Mouse (Mus musculus) yolk sac, embryonic 10.5 days (tissue): ENCODE measurements around the gene Dao.
A peak's percentile ranks its signal among the peaks of the same experiment; 100 is the strongest.

Experiments
- DNase-seq: peaks from one replicate; pipeline ENCODE4 v3.0.0-alpha.2; 2017; ENCODE audit warnings: low spot score

Gene Dao

DNA sequence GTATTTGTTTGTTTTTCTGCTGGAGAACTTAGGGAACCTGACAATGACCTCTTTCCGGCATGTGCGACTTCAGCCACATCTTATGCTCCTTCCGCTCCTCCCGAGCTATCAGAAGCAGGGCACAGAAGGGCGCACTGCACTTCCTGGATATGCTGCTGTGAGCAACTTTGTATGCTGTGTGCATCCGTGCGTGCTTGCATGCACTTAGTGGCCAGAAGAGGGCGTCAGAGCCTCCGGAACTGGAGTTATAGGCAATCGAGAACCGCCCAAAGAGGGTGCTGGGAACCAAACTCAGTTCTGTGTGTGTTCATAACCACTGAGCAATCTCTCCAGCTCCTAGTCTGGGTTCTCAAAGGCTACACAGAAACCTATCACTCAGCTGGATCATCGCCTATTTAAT lies 27.1 kb downstream of the Dao start:
- DNase-seq: no peak

DNA sequence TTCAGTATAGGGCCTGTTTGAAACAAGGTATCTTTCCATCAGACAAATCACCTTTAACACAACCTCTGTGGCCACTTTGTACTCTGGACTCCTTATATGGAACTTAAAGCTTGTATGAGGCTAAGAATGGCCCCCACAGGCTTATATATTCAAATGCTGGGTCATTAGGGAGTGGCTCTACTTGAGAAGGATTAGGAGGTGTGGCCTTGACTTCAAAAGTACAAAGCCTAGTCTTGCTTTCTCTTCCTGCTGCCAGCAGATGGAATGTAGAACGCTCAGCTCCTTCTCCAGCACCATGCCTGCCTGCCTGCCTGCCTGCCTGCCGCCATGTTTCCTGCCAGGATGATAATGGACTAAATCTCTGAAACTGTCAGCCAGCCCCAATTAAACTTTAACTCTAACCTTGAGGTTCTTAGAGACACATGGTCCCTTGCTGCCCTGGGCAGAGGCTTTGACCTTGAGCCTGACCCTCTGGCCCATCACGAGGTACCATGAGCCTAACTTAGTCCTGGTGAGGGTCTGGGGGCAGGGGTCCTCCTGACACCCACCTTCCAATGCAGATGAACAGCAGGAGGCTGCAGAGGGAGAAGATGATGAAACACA lies 28.8 kb downstream of the Dao start:
- no peak for DNase-seq

DNA sequence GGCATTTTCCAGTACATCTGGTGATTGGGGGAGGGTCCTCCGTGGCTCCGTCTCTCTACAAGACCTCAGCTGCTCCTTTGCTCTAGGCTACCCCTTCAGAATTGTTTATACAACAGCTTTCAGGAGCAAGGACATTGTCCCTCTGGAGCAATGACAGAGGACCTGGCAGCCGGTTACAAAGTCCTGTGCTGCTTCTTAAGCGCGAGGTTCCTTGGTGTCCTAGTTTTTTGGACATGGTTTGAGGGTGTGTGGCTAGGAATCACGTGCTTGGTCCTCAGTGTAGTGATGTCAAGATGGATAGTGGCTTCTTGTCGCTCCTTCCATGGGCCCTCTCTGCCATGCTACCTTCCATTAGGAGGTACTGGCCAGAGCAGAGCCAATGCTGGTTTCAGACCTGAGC lies 30.9 kb downstream of the Dao start:
- no peak for DNase-seq

DNA sequence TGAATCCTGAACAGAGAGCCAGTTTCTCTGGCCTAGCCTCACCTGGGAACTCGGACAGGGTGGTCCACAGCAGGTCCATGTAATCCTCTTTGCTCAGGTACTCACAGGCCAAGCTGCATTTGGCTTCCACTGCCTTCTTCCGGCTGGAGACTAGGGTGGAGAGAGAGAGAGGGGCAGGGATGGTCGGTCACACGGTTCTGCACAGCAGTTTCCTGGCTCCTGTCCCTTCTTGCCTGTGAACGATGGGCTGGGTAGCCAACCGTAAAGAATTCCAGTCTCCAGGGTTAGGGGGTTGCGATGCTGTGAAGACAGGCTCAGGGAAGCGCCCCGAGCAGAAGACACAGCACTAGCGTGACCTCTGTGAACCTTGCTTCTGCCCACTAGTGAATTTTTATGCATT lies 31.6 kb downstream of the Dao start:
- no peak for DNase-seq

DNA sequence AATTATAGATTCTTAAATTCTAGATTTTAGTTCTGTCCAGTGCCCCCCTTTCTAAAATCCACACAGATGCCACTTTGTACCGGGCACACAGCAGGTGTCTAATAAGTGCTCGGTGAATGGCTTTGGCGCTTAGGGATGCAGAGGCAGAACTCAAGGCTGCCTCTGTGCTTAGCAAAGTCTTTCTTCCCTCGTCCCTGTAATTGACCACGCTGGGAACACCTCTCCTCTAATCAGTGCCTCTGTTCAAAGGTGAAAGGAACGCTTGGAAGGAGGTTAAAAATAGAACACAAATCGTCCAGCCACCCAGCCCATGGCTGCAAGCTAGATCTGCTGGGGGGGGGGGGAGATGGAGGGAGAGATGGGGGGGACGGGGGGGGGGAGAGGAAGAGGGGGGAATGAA lies 37.0 kb downstream of the Dao start:
- DNase-seq: peak; percentile 62

DNA sequence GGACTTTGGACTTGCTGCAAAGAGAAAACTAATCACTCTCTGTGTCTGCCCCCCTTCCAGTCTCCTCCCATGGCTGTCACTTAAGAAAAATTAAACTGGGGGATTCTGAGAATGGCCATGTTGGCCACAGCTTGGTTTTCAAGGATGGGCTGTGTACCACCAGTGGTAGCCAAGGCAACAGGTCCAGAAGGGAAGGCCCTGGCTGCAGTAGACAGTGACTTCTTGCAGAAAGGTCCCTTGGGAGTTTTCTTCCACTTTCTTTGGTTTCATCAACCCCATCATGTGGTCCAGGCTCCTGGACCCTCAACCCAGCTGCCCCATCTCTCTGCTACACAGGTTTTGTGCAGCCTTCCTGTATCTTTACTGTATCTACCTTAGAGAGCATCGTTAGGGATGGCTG lies 37.4 kb downstream of the Dao start:
- DNase-seq: no peak

DNA sequence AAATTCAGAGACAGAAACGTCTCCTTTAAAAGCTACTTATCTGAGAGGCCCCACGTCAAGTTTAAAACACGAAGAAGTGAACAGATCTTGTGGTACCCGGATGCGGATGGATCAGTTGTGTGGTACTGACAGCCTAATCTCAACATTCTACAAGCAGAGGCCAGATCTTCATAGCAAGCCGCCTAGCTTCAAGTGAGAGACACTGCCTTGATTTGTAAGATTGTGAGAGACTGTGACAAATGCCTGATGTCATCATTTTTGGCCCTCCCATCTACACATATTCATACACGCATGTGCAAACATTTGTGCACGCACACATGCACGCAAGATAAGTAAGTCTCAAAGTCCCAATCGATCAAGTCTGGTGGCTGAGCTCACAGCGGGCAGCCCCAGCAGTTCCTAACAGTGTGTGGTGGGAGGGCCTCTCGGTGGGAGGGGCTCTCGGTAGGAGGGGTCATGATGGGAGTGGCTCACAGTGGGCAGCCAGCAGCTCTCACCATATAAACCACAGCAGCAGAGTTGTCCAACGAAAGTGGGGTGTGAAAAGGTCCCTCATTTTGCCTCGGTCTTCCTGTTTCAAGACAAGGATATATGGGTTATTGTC lies 37.9 kb downstream of the Dao start:
- DNase-seq: peak; percentile 75

DNA sequence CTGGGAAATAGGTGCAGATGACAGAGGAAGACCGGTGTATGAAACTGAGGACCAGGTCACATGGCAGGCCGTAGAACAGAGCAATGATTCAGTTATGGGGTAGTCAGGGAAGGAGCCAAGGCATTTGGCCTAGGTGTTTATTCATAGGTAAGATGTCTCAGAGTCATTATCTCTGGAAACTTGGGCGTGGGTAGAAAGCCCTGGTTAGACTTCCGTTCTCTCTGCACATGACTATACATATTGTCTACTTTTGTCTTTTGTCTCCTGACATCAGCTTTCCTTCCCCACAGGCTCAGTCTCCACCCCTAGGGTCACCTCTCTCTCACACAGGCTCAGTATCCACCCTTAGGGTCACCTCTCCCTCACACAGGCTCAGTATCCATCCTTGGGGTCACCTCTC lies 40.3 kb downstream of the Dao start:
- DNase-seq: no peak

DNA sequence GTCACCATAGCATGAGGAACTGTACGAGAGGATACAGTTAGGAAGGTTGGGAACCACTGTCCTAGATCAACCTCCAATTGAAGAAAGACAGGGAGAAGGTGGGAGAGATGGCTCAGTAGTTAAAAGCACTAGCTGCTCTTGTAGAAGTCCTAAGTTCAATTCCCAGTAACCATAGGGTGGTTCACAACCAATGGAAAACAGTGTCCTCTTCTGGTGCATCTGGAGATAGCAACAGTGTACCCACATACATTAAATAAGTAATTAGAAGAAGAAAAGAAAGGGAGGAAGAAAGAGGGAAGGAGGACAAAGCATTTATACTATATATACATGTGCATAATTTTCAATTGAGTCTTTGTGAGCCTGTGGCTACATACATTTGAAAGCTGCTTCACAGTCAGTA lies 41.6 kb downstream of the Dao start:
- no peak for DNase-seq

DNA sequence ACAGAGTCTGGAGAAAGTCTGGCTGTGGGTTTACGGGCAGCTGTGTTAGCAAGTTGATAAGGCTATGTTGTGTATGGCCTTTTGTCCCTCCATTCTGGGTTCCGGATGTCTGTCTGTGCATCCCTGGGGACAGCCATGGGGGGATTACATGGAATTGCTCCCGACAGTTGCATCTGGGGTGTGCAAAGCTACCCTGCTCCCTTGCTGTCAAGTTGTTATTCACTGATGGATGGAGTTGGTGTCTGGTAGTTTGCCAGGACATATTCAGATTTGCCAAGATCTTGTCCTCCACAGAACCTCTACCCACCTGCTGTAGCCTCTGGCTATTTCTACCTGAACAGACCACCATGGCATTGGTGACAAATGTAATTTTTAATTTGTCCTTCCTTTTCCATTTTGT lies 42.6 kb downstream of the Dao start:
- no peak for DNase-seq

DNA sequence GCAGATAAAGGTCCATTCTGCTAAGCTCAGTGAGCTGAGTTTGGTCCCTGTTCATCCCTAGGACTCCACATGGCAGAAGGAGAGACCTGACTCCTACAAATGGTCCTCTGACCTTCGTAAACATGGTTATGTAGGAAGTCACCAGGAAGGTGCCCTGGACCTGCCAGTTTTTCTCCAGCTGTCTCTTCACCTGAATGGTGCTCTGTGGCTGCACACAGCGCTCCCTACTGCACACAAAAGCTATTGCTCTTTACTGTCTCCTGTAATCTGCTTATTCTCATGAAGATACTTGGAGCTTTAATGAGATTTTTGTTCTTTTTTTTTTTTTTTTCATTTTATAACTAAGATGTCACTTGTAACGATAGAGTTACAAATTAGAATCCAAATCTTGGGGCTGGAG lies 43.1 kb downstream of the Dao start:
- DNase-seq: no peak

DNA sequence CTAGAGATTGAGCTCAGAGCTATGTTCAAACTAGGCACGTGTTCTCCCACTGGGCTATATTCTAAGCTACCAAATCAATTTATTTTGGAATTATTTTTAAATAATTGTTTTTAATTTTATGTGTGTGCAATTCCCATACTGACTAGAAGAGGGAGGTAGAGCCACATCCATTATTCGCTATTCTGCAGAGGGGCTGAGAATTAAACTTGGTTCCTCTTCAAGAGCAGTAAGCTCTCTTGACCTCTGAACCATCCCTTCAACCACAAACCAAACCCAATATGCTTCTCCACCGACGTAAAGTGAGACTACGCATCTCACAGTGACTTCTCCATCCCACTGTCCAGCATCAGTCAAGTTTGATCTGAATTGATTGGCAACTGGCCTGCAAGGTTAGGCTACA lies 43.7 kb downstream of the Dao start:
- DNase-seq: no peak

DNA sequence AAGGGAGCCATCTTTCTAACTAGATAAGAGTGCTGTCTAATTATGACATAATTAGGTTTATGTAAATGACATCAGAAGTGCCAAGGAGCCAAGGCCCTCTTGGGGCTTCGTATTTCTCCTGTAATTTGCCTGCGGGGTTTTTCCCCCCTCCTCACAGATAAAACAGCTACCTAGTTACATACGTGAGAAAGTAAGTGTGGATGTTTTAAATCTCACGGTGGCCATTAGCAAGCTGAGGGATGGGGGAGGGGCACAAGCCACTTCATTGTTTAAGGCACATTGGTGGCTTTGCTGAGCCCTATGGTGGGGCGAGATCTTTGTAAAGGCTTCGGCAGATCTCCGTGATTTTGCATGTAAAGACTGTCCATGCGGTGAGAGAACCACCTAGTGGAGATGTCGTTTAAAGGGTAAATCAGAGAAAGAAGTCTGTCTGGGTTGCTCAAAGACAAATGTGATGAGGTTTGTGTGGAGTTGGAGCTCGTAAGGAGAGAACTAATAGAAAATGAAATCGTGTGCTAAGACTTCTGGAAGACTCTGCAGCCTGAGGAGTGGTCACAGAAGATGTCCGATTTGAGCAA lies 45.3 kb downstream of the Dao start:
- no peak for DNase-seq

DNA sequence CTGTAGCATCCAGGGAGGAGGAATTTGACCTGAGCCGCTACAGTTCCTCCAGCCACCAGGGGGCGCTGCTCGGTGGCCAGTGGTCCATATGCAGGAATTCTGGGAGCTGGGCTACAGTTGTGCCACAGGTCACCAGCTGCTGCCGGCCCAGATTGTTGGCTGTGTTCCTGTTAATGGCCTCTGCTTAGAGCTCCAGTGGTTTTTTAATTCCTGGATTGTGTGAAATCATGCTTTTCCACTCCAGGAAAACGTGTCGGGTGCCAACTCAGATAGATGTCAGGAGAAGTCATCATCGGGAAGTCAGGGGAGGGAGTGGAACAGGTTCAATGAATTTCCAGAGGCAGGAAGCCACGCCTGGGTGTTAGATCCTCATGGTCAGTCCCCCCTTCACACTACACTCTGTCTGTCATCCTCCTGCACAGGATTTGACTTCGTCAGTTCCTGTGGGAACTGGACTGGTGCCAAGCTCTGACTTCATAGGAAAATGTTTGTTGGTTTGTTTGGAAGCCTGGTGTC lies 48.8 kb downstream of the Dao start:
- peak; percentile 37 for DNase-seq

DNA sequence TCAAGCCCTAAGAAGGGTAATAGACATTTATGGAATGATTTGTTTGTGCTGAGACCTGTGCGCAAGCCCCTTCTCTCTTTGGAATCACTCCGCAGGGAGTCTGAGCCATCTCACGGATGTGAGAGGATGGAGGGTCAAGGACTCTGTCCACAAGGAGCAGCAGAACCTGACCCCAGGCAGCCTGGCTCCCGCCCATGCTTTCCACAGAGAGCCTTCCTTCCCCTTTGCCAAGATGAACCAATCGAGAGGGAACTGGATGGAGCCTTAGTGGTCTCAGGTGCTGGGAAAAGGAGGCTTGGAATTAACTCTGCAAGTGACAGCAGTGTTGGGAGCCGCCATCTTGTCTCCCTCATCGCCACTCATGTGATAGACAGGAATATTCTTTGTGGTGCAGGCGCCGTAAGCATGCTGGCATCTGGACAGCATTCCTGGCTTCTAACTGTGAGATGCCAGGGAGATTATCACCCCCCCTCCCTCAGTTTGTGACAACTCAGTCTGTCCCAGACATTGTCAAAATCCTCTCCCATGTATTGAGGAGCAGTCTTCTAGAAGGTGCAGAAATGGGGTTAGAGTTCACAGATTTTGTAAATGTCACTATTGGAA lies 53.7 kb downstream of the Dao start:
- no peak for DNase-seq

DNA sequence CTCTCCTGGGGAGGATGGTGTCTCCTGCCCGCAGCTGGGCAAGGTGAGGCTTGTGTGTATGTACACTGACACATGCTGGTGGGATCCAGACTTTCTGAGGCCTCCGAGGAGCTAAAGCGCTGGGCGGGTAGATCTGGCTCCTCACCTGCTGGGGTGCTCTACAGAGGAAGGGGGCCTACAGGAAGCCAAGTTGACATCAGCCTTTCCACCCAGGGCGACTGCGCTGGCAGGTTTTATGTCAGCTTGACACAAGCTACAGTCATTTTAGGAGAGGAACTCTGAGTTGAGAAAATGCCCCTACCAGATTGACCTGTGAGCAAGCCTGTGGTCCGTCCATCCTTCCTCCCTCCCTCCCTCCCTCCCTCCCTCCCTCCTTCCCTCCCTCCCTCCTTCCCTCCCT lies 58.2 kb downstream of the Dao start:
- DNase-seq: no peak

DNA sequence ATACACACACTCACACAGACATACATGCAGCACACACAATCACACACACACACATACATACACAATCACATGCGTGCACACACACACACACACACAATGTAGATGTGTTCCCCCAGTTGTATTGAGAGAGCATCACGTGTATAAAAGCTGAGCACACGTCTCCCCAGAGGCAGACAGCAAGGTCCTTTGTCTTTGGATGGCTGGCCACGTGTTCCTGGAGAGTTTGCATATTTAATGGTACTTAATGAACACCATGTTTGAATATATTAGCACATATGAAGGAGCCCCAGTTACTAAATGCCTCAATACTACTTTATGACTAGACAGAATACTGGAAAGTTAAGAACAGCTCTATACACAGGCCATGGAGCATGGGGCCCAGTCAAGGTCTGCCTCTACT lies 60.5 kb downstream of the Dao start:
- no peak for DNase-seq

DNA sequence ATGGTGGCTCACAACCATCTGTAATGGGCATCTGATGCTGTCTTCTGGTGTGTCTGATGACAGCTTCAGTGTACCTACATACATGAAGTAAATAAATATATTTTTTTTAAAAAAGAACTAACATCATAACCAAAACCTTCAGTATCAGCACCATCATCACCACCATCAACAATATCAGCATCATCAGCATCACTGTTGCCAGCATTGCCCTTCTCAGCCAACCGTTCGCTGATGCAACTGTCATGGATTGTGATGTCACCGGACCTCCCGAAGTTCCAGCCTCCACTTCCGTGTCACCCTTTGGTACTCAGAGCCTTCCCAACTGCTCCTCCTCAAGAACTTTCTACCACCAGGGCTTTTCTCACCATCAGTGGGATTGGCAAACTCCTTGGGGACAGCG lies 61.7 kb downstream of the Dao start, which contains the start of gene Usp30:
TSS of gene Usp30 (plus strand) at position 301 of the 400 bp plus-strand sequence.
- DNase-seq: no peak

DNA sequence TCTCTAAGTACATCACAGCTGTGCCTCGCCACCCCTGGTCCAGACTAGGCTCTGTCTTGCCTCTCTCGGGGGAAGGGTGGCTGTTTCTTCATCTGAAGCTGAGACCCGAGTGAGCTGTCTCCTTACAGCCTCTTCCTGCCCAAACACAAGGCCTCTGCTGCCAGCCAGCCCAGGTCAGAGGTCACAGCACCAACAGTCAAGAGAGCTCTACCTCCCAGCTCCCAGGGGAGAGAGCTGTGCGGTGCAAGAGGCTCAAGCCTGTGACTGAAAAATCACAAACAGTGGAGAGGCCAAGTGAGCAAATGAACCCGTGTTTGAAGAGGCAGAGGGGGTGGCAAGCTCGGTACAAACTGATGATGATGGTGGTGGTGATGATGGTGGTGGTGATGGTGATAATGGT lies 63.1 kb downstream of the Dao start:
- DNase-seq: no peak

DNA sequence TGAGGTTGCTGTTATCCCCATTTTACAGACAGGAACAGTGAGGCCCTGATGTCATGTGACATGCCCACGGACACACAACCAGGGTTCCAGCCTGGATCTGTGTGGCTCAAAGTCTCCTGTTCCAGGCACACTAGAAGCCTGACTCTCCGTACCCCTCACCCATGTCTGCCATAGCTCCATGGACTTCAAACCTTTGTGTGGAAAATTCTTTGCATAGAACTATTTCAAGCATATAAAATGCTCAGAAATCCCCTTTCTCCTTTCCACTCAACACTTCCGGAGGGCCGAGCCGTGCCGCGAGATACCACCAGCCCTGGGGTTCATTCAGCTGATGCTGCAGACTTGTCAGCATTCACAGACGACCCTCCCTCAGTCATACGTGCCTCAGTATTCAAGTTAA lies 64.0 kb downstream of the Dao start:
- DNase-seq: no peak

DNA sequence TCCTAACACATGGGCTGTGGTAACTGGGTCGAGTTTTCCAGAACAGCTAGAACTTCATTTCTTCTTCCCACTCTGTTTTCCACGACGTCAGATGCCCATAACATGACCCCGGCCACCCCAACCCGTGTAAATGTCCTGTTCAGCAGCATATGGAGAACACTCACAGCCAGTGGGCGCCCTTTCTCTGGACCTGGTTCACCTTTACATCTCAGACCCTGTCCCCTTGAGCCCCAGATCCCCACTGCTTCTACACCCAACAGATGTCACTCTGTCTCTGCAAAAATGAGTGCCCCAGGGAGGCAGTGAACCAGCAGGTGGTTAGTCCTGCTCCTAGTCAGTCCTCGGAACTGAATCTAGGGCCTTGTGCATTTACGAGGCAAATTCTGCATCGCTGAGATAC lies 64.5 kb downstream of the Dao start:
- no peak for DNase-seq

DNA sequence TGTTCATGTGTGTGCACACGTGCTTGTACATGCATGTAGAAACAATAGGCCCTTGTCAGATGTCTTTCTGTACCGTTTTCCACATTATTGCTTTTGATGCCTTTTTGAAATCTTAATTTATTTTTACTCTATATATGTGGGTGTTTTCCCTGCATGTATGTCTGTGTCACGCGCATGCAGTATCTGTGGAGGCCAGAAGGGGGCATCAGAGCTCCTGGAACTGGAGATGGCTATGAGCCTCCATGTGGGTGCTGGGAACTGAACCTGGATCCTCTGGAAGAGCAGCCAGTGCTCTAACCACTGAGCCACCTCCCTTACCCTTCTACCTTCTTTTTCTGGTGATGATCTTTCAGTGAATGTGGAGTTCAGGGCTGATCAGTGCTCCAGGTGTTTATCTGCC lies 67.4 kb downstream of the Dao start:
- DNase-seq: no peak

DNA sequence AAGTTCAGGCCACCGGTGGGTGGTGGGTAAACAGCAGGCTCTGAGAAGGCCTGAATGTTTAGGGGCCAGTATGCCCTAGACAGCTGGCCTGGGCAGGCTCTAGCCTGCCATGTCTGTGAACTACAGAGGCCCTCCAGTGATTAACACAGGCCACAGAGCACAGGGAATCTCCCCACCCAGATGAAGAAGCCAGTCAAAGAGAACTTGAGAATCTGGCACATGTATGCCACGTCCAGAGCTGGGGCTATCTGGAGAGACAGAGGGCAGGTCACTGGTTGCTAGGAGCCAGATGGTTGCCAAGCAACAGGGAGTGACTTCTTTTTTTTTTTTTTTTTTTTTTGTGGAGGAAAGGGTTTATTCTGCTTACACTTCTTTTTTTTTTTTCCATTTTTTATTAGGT lies 68.8 kb downstream of the Dao start:
- no peak for DNase-seq
